Comparison of ENCODE assay signal across 16 mouse cellular contexts in the genomic region with DNA sequence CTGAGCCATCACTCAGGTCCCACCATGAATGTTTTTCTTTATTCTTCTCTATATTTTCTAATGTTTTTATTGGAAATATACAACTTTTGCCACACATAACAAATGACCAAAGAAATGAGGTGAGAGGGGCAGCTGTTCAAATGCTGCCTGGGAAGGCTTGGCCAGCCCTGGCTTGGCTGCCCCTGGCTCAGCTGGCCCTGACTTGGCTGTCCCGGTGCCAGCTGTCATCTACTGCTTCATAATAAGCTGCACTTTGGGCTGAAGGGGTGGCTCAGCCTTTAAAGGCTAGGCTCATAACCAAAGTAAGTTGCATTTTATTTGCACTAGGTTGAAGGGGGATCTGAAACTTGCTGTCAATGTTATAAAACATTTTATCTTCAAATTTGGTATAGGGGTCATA. TPM values are rescaled to one million over a fixed set of nuclear protein-coding genes. Genes with fewer than 3 reads are reported as not detected.
A peak's percentile ranks its signal among the peaks of the same experiment; 100 is the strongest.
DNase-seq lines count a peak whose midpoint lies in the region; ATAC-seq lines count a peak whose summit lies in the region.
"Had no signal": no experiment of that assay in that cellular context is flagged by ENCODE, and none has a peak within 500 bp of the region (broad histone marks: within the 10 kb centered on the region; RNA-seq: fewer than 3 reads in every experiment).

No protein-coding gene starts in this region.

- no peak overlapping the region for H3K9ac ChIP-seq in kidney, embryonic 14.5 days (ENCODE audit: low read depth, low read length)
- H3K9ac ChIP-seq in hindbrain, embryonic 12.5 days: no peak overlapping the region
- H3K9ac ChIP-seq: liver, embryonic 15.5 days had no signal

- no peaks in the 10 kb centered on the region for H3K9me3 ChIP-seq in kidney, embryonic 14.5 days (ENCODE audit: control insufficient read depth, low read length)
- H3K9me3 ChIP-seq in hindbrain, embryonic 12.5 days (replicated peaks): no peaks in the 10 kb centered on the region
- H3K9me3 ChIP-seq: liver, embryonic 15.5 days; midbrain, embryonic 10.5 days had no signal

- peak; percentile 17 to 22 for DNase-seq in cerebellum, adult 18-20 months
- DNase-seq in cerebellum, adult 8-10 months: no peak
- DNase-seq in kidney, adult 8-10 months: peak; percentile 38 to 51
- peak; percentile 77 for DNase-seq in adrenal gland, adult 2 months
- peak; percentile 40 for DNase-seq in heart, postnatal 4 days
- DNase-seq in left cerebral cortex, postnatal 36 days (ENCODE audit: low spot score in 2 of 2): no peak
- DNase-seq: embryo, embryonic 11 days; retina, postnatal 1 day had no signal

- no peak overlapping the region for H3K27ac ChIP-seq in kidney, embryonic 14.5 days (ENCODE audit: low read depth, low read length)
- no peak overlapping the region for H3K27ac ChIP-seq in hindbrain, embryonic 12.5 days
- H3K27ac ChIP-seq: liver, embryonic 15.5 days; midbrain, embryonic 10.5 days had no signal

- H3K4me1 ChIP-seq in kidney, embryonic 14.5 days (ENCODE audit: control insufficient read depth, insufficient read depth, low read length): no peaks in the 10 kb centered on the region
- peaks cover 12% of the 10 kb centered on the region for H3K4me1 ChIP-seq in hindbrain, embryonic 12.5 days

- H3K36me3 ChIP-seq in kidney, embryonic 14.5 days (ENCODE audit: control insufficient read depth, insufficient read depth, low read length): no peaks in the 10 kb centered on the region
- H3K36me3 ChIP-seq in hindbrain, embryonic 12.5 days: no peaks in the 10 kb centered on the region
- H3K36me3 ChIP-seq: liver, embryonic 15.5 days; midbrain, embryonic 10.5 days had no signal

- no peak overlapping the region for H3K4me2 ChIP-seq in kidney, embryonic 14.5 days (replicated peaks; ENCODE audit: low read depth, low read length)
- H3K4me2 ChIP-seq in hindbrain, embryonic 12.5 days (replicated peaks): no peak overlapping the region
- H3K4me2 ChIP-seq: liver, embryonic 15.5 days had no signal

- intact Hi-C loops in left cerebral cortex, postnatal 36 days (cut with DNase I): no loop called here

- 90% methylated on average over 1 of the region's 1 CpGs for WGBS in kidney, embryonic 14.5 days
- WGBS in hindbrain, embryonic 12.5 days: 67% methylated on average over 1 of the region's 1 CpGs

- H3K27me3 ChIP-seq in kidney, embryonic 14.5 days (ENCODE audit: control insufficient read depth, insufficient read depth, low read length): no peaks in the 10 kb centered on the region
- H3K27me3 ChIP-seq in hindbrain, embryonic 12.5 days: no peaks in the 10 kb centered on the region
- H3K27me3 ChIP-seq: liver, embryonic 15.5 days had no signal

- ATAC-seq in kidney, embryonic 14.5 days (ENCODE audit: low FRiP score, low TSS enrichment): no peak
- ATAC-seq in hindbrain, embryonic 12.5 days (ENCODE audit: low FRiP score): no peak

- H3K4me3 ChIP-seq in kidney, embryonic 14.5 days (ENCODE audit: low read length): no peak overlapping the region
- H3K4me3 ChIP-seq in hindbrain, embryonic 12.5 days: no peak overlapping the region
- H3K4me3 ChIP-seq: erythroblast, embryonic 14.5 days; liver, embryonic 15.5 days; midbrain, embryonic 10.5 days had no signal

RNA-seq across cellular contexts. Expression of gene Prnp, which starts 2.9 kb away (rescaled TPM):
- polyA plus RNA-seq in kidney, embryonic 14.5 days (2014; fragmentation: Nextera tagmentation; extraction: Ambion mirVana): 23.1 and 23.9 TPM in 2 replicates
- 100 to 1,000 TPM in 1 of 2 experiments, 10 to 100 TPM in 1; 85.9 to 172 TPM for total RNA-seq in adrenal gland, adult 2 months (2021)
- polyA plus RNA-seq in adrenal gland, adult 2 months (2012; rRNA removed): 46.8 and 49.2 TPM in 2 replicates
- 10 to 100 TPM; 83.1 to 85.9 TPM for total RNA-seq in heart, postnatal 4 days (2021)
- polyA plus RNA-seq in hindbrain, embryonic 12.5 days (2016; fragmentation: Nextera tagmentation; extraction: Ambion mirVana): 62.9 and 69.2 TPM in 2 replicates
- 100 to 1,000 TPM; 729 to 811 TPM for total RNA-seq in left cerebral cortex, postnatal 36 days (2021)

RNA-seq across cellular contexts. Expression of gene Prn, which starts 2.9 kb away (rescaled TPM):
- polyA plus RNA-seq in kidney, embryonic 14.5 days (2014; fragmentation: Nextera tagmentation; extraction: Ambion mirVana): not detected in 2 replicates
- total RNA-seq in adrenal gland, adult 2 months (2021): not detected
- polyA plus RNA-seq in adrenal gland, adult 2 months (2012; rRNA removed): not detected in 2 replicates
- total RNA-seq in heart, postnatal 4 days (2021): 1 to 10 TPM in 1 of 2 experiments, not detected in 1; 2.9 TPM
- not detected in 2 replicates for polyA plus RNA-seq in hindbrain, embryonic 12.5 days (2016; fragmentation: Nextera tagmentation; extraction: Ambion mirVana)
- total RNA-seq in left cerebral cortex, postnatal 36 days (2021): under 1 TPM in 1 of 2 experiments, not detected in 1; 0.35 TPM
- total RNA-seq: left cerebral cortex, adult 8-10 months had no signal
- polyA plus RNA-seq: erythroblast, embryonic 14.5 days; heart, embryonic 16.5 days; large intestine, adult 2 months; liver, embryonic 15.5 days; midbrain, embryonic 10.5 days had no signal

RNA-seq across cellular contexts. Expression of gene Prnd, which starts 43.8 kb away (rescaled TPM):
- polyA plus RNA-seq in kidney, embryonic 14.5 days (2014; fragmentation: Nextera tagmentation; extraction: Ambion mirVana): 17.6 and 17.9 TPM in 2 replicates
- not detected for total RNA-seq in adrenal gland, adult 2 months (2021)
- polyA plus RNA-seq in adrenal gland, adult 2 months (2012; rRNA removed): 0.70 and 0.90 TPM in 2 replicates
- 10 to 100 TPM; 17.6 to 22.9 TPM for total RNA-seq in heart, postnatal 4 days (2021)
- 11.6 and 13.3 TPM in 2 replicates for polyA plus RNA-seq in hindbrain, embryonic 12.5 days (2016; fragmentation: Nextera tagmentation; extraction: Ambion mirVana)
- under 1 TPM in 1 of 2 experiments, not detected in 1; 0.20 TPM for total RNA-seq in left cerebral cortex, postnatal 36 days (2021)
- polyA plus RNA-seq: erythroblast, embryonic 14.5 days had no signal

RNA-seq across cellular contexts. Expression of gene Erv3, which starts 47.3 kb away (rescaled TPM):
- not detected in 2 replicates for polyA plus RNA-seq in kidney, embryonic 14.5 days (2014; fragmentation: Nextera tagmentation; extraction: Ambion mirVana)
- not detected for total RNA-seq in adrenal gland, adult 2 months (2021)
- not detected in 2 replicates for polyA plus RNA-seq in adrenal gland, adult 2 months (2012; rRNA removed)
- not detected for total RNA-seq in heart, postnatal 4 days (2021)
- not detected in 2 replicates for polyA plus RNA-seq in hindbrain, embryonic 12.5 days (2016; fragmentation: Nextera tagmentation; extraction: Ambion mirVana)
- under 1 TPM; 0.15 to 0.23 TPM for total RNA-seq in left cerebral cortex, postnatal 36 days (2021)
- polyA plus RNA-seq: erythroblast, embryonic 14.5 days; heart, embryonic 16.5 days; large intestine, adult 2 months; liver, embryonic 15.5 days; midbrain, embryonic 10.5 days had no signal

Comparison
In these comparisons a context has a peak if more than half of its experiments do, and no peak if none do; other contexts are left out.
1. DNase-seq: peak in cerebellum, adult 18-20 months (2 of 2), kidney, adult 8-10 months (2 of 2), adrenal gland, adult 2 months (single experiment) and heart, postnatal 4 days (single experiment); none in cerebellum, adult 8-10 months (single experiment) and left cerebral cortex, postnatal 36 days (0 of 2).
2. RNA of gene Prnp, which starts 2.9 kb away (total RNA-seq): 729 to 811 TPM in left cerebral cortex, postnatal 36 days; 85.9 to 172 TPM in adrenal gland, adult 2 months and 83.1 to 85.9 TPM in heart, postnatal 4 days; every median in the first group is over 4 times any median in the second.
3. RNA of gene Prnd, which starts 43.8 kb away (total RNA-seq): 17.6 to 22.9 TPM in heart, postnatal 4 days; 0.20 TPM in left cerebral cortex, postnatal 36 days and not detected in adrenal gland, adult 2 months; every median in the first group is over 10 times any median in the second.